Mouse (Mus musculus) liver, embryonic 14.5 days (tissue): ENCODE results near the gene Zfp518a. TPM values are rescaled to one million over a fixed set of nuclear protein-coding genes. Genes with fewer than 3 reads are reported as not detected.

Source experiments
- ATAC-seq: fragments of 200-750 bp; cut with Nextera tagmentation; 2 replicates; pipeline ENCODE4 v1.8.0; 2017; ENCODE audit warnings: moderate number of reproducible peaks, mild to moderate bottlenecking, moderate library complexity; ENCODE audit not compliant: insufficient read depth
- DNase-seq, 3 experiments: peaks; one replicate each; pipeline ENCODE4 v3.0.0-alpha.2; 2012 to 2013; ENCODE audit warnings: low read depth in 3 of 3, low spot score in 3 of 3
- H3K27ac ChIP-seq: fragments of 300-500 bp; sonication (generic); 2 replicates; pipeline ENCODE4 v1.5.1; 2014; ENCODE audit warnings: moderate library complexity, mild to moderate bottlenecking, control low read depth, inconsistent platforms
- H3K27me3 ChIP-seq: fragments of 300-500 bp; sonication (generic); 2 replicates; pipeline ENCODE4 v1.6.1; 2014; ENCODE audit warnings: mild to moderate bottlenecking, low read length, moderate library complexity; ENCODE audit not compliant: control insufficient read depth, insufficient read depth
- H3K36me3 ChIP-seq: fragments of 300-500 bp; sonication (generic); replicated peaks from 2 replicates; pipeline ENCODE4 v1.6.1; 2014; ENCODE audit warnings: low read depth; ENCODE audit not compliant: control insufficient read depth, insufficient read depth
- H3K4me1 ChIP-seq, 2 experiments: fragments of 200-500 bp in 1 of 2; fragments of 300-500 bp in 1 of 2; sonication (generic) in 1 of 2; replicated peaks; 2 replicates each; pipeline ENCODE4 v1.6.1; 2012 to 2014; ENCODE audit warnings: antibody characterized with exemption in 1 of 2, inconsistent platforms in 1 of 2, low read length in 1 of 2; ENCODE audit not compliant: control insufficient read depth in 2 of 2, insufficient read depth in 2 of 2
- H3K4me2 ChIP-seq: fragments of 300-500 bp; sonication (generic); 2 replicates; pipeline ENCODE4 v1.6.1; 2014; ENCODE audit warnings: low read depth, mild to moderate bottlenecking, control low read depth, moderate library complexity
- H3K4me3 ChIP-seq, 2 experiments: fragments of 200-500 bp in 1 of 2; fragments of 300-500 bp in 1 of 2; sonication (generic) in 1 of 2; 2 replicates each; pipeline ENCODE4 v1.5.1; 2012 to 2014; ENCODE audit warnings: low read depth in 2 of 2, low read length in 2 of 2, mild to moderate bottlenecking in 2 of 2, control low read depth in 1 of 2, inconsistent platforms in 1 of 2, moderate library complexity in 1 of 2; ENCODE audit not compliant: insufficient read depth in 1 of 2
- H3K9ac ChIP-seq: fragments of 300-500 bp; sonication (generic); replicated peaks from 2 replicates; pipeline ENCODE4 v1.6.1; 2014; ENCODE audit warnings: mild to moderate bottlenecking, control low read depth, moderate library complexity
- H3K9me3 ChIP-seq: fragments of 300-500 bp; sonication (generic); 2 replicates; pipeline ENCODE4 v1.6.1; 2016; ENCODE audit warnings: low read length, mixed read lengths; ENCODE audit not compliant: control insufficient read depth
- CTCF ChIP-seq: IDR thresholded peaks from 2 replicates; pipeline ENCODE4 v1.5.1; 2016; ENCODE audit warnings: antibody characterized with exemption, low read depth, control low read depth
- EP300 ChIP-seq: IDR thresholded peaks from 2 replicates; pipeline ENCODE4 v1.6.1; 2016; ENCODE audit warnings: antibody characterized with exemption, low read depth
- WGBS: fragments of 180-500 bp; shearing (Covaris S2); extraction: QIAGEN DNeasy Blood & Tissue Kit; methylation state at CpG from one replicate; pipeline ENCODE4 v1.1.7; 2014; ENCODE audit not compliant: insufficient replicate concordance; 5-methylcytosine and 5-hydroxymethylcytosine counted together
- microRNA-seq: library from miRNA; unstranded; fragments of <30 nt; microRNA quantifications from one replicate; pipeline ENCODE4, GENCODE M21; 2016
- polyA plus RNA-seq, 2 experiments: library from polyadenylated mRNA; depleted of rRNA in 1 of 2; stranded (reverse) in 1 of 2; unstranded in 1 of 2; fragments of >200 nt; fragmentation: Nextera tagmentation in 1 of 2; extraction: Ambion mirVana in 1 of 2; gene quantifications; 2 replicates each; pipeline versions ENCODE4 v1.2.1 to v1.2.3; 2012 to 2014

The Zfp518a gene
- polyA plus RNA-seq, 2 experiments, result 2.7 to 4.4 TPM

- 60% methylated on average over 4 of the region's 4 CpGs for WGBS
- Histone ChIP-seq H3K4me3 (no peak overlapping the region), H3K27me3 (no peaks in the 10 kb centered on the region), H3K4me1 (no peaks in the 10 kb centered on the region), H3K27ac (no peak overlapping the region), H3K4me2 (no peak overlapping the region), H3K36me3 (no peaks in the 10 kb centered on the region), H3K9ac (no peak overlapping the region), H3K9me3 (no peaks in the 10 kb centered on the region)
- no peak for ATAC-seq
- no peak for DNase-seq
- TF ChIP-seq EP300, result no peak
These were observed 52.6 kb downstream of the Zfp518a start for GRCm38 (mm10) chr19:40946937-40947577.

DNA sequence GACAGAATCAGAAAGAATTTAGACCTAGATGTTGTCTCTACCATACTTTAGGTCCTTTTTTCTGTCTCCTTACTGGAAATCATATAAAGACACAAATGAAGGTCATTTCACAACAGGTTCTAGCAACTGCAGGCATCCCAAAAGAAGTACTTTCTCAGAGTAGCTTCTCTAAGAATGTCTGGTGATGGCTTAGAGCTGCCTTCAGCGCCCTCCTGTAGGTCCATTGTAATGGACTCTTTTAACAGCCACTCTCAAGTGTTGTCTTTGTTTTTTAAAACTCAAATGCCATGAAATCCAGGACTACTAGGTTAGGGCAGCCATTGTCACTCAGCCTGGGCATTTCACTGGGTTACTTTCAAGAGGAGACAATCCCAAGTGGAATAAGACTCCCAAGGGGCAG lies 64.5 kb downstream of the Zfp518a start:
- Histone ChIP-seq H3K4me1 (peaks cover 0 to 3% of the 10 kb centered on the region in 2 experiments; a peak in 1 of 4 replicates), H3K4me2 (no peak overlapping the region), H3K27ac (no peak overlapping the region), H3K27me3 (no peaks in the 10 kb centered on the region; the same call in 1 of the 2 replicates), H3K36me3 (no peaks in the 10 kb centered on the region), H3K9ac (no peak overlapping the region), H3K4me3 (no peak overlapping the region), H3K9me3 (no peaks in the 10 kb centered on the region)
- ATAC-seq (no peak), DNase-seq (no peak)
- TF ChIP-seq EP300, result no peak
- no peak for TF ChIP-seq CTCF
- WGBS, result 33% methylated on average over 1 of the region's 1 CpGs

GRCm38 (mm10) chr19:40962988-40963387 lies 68.5 kb downstream of the Zfp518a start:
- TF ChIP-seq EP300 (no peak), CTCF (peak; percentile 94)
- Histone ChIP-seq H3K9ac (no peak overlapping the region), H3K27ac (no peak overlapping the region), H3K27me3 (no peaks in the 10 kb centered on the region; the same call in 1 of the 2 replicates), H3K4me3 (no peak overlapping the region; a peak in 1 of 4 replicates), H3K9me3 (no peaks in the 10 kb centered on the region), H3K4me1 (peaks cover 0 to 3% of the 10 kb centered on the region in 2 experiments; a peak in 1 of 4 replicates), H3K4me2 (peak overlapping the region; percentile 49), H3K36me3 (no peaks in the 10 kb centered on the region)
- DNase-seq, result peak; percentile 17 to 50 (median 28)
- peak; percentile 50; the same call in 1 of the 2 replicates for ATAC-seq
- WGBS, result 10% methylated on average over 12 of the region's 12 CpGs

DNA sequence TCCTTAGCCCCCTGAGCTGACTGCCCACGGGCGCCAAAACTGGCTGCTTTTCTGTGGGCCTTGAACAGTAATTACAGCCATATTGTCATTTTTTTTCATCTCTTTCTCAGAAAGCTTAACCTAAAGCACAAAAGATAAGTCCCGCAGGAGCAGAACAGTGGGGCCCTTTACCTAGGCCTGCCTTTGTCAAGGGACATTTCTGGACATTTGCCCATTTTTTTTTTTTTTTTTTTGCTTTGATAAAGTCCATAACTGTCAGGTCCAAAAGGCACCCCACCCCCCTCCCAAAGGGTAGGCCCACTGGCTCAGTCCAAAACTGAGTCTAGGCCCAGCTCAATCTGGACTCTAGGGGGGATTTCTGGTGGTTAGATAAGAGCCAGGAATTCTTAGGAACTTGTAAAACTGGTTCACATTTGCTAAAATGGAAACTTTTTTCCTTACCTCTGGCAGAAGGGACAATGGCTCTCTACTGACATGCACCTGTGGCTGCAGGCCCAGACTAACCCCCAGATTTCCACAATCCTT lies 69.9 kb downstream of the Zfp518a start:
- 66% methylated on average over 3 of the region's 3 CpGs for WGBS
- Histone ChIP-seq H3K4me1 (peaks cover 0 to 3% of the 10 kb centered on the region in 2 experiments; a peak in 1 of 4 replicates), H3K4me2 (no peak overlapping the region), H3K9ac (no peak overlapping the region), H3K36me3 (no peaks in the 10 kb centered on the region), H3K9me3 (no peaks in the 10 kb centered on the region), H3K27me3 (no peaks in the 10 kb centered on the region; the same call in 1 of the 2 replicates), H3K27ac (no peak overlapping the region), H3K4me3 (no peak overlapping the region)
- no peak for DNase-seq
- ATAC-seq, result no peak
- TF ChIP-seq EP300 (no peak), CTCF (no peak)

GRCm38 (mm10) chr19:40964936-40965850 lies 70.7 kb downstream of the Zfp518a start:
- H3K4me1 ChIP-seq, result no peaks in the 10 kb centered on the region
- H3K27me3 ChIP-seq, result no peaks in the 10 kb centered on the region; the same call in 1 of the 2 replicates
- H3K27ac ChIP-seq, result no peak overlapping the region
- H3K9ac ChIP-seq, result no peak overlapping the region
- H3K36me3 ChIP-seq, result no peaks in the 10 kb centered on the region
- no peak overlapping the region for H3K4me3 ChIP-seq
- TF ChIP-seq EP300 (no peak), CTCF (no peak)
- ATAC-seq (no peak), DNase-seq (no peak)
- H3K9me3 ChIP-seq, result no peaks in the 10 kb centered on the region
- WGBS, result 50% methylated on average over 6 of the region's 6 CpGs
- H3K4me2 ChIP-seq, result no peak overlapping the region

Small RNAs within 50 kb of the gene (microRNA-seq; reads per million reads assigned to microRNA genes)
- gene Mir8092, result 1.7 reads per million

Other genes with a start within 250 kb of the Zfp518a start
- gene Cc2d2b, start 146.0 kb upstream of the Zfp518a start, polyA plus RNA-seq (2012; rRNA removed), result 0.38 and 0.71 TPM in 2 replicates
- gene Cc2d2b, start 146.0 kb upstream of the Zfp518a start, polyA plus RNA-seq (2014; fragmentation: Nextera tagmentation; extraction: Ambion mirVana), result 0.69 and 1.1 TPM in 2 replicates
- gene Ccnj, start 63.4 kb upstream of the Zfp518a start, polyA plus RNA-seq (2012; rRNA removed), result 2.9 and 3.2 TPM in 2 replicates
- 2.7 and 2.9 TPM in 2 replicates for gene Ccnj, start 63.4 kb upstream of the Zfp518a start, polyA plus RNA-seq (2014; fragmentation: Nextera tagmentation; extraction: Ambion mirVana)
- gene Blnk, start 99.8 kb downstream of the Zfp518a start, polyA plus RNA-seq (2012; rRNA removed), result 0.42 and 0.45 TPM in 2 replicates
- gene Blnk, start 99.8 kb downstream of the Zfp518a start, polyA plus RNA-seq (2014; fragmentation: Nextera tagmentation; extraction: Ambion mirVana), result 0.71 and 0.72 TPM in 2 replicates
- 0.03 TPM in 1 of 2 replicates, not detected in the other for gene Dntt, start 134.6 kb downstream of the Zfp518a start, polyA plus RNA-seq (2012; rRNA removed)
- 0.09 TPM in 1 of 2 replicates, not detected in the other for gene Dntt, start 134.6 kb downstream of the Zfp518a start, polyA plus RNA-seq (2014; fragmentation: Nextera tagmentation; extraction: Ambion mirVana)
- not detected in 2 replicates for gene Opalin, start 182.4 kb downstream of the Zfp518a start, polyA plus RNA-seq (2012; rRNA removed)
- gene Opalin, start 182.4 kb downstream of the Zfp518a start, polyA plus RNA-seq (2014; fragmentation: Nextera tagmentation; extraction: Ambion mirVana), result not detected in 2 replicates